Mouse (Mus musculus) embryonic facial prominence, embryonic 11.5 days (tissue): ENCODE data around the gene Ttyh1. TPM values are rescaled to one million over a fixed set of nuclear protein-coding genes. Genes with fewer than 3 reads are reported as not detected.

ENCODE experiments used
- ATAC-seq: fragments of 200-750 bp; cut with Nextera tagmentation; replicated peaks from 2 replicates; pipeline ENCODE4 v1.8.0; 2017; ENCODE audit warnings: low read depth; ENCODE audit not compliant: insufficient number of reproducible peaks, low FRiP score, low TSS enrichment
- DNase-seq: peaks from one replicate; pipeline ENCODE4 v3.0.0-alpha.2; 2015; ENCODE audit warnings: low spot score
- H3K27ac ChIP-seq: fragments of 300-500 bp; sonication (generic); replicated peaks from 2 replicates; pipeline ENCODE4 v1.5.1; 2014; ENCODE audit warnings: mild to moderate bottlenecking, low read depth, low read length, control low read depth
- H3K27me3 ChIP-seq: fragments of 300-500 bp; sonication (generic); 2 replicates; pipeline ENCODE4 v1.6.1; 2014; ENCODE audit warnings: mild to moderate bottlenecking, low read length, moderate library complexity, mixed read lengths; ENCODE audit not compliant: control insufficient read depth, insufficient read depth
- H3K36me3 ChIP-seq: fragments of 300-500 bp; sonication (generic); replicated peaks from 2 replicates; pipeline ENCODE4 v1.6.1; 2014; ENCODE audit warnings: low read depth, mild to moderate bottlenecking, low read length, moderate library complexity, mixed read lengths; ENCODE audit not compliant: control insufficient read depth, insufficient read depth
- H3K4me1 ChIP-seq: fragments of 300-500 bp; sonication (generic); 2 replicates; pipeline ENCODE4 v1.6.1; 2014; ENCODE audit warnings: low read length, mixed read lengths; ENCODE audit not compliant: control insufficient read depth, insufficient read depth
- H3K4me2 ChIP-seq: fragments of 300-500 bp; sonication (generic); 2 replicates; pipeline ENCODE4 v1.6.1; 2014; ENCODE audit warnings: low read depth, mild to moderate bottlenecking, control low read depth, low read length, moderate library complexity
- H3K4me3 ChIP-seq: fragments of 300-500 bp; sonication (generic); 2 replicates; pipeline ENCODE4 v1.5.1; 2014; ENCODE audit warnings: low read depth, low read length, control low read depth
- H3K9ac ChIP-seq: fragments of 300-500 bp; sonication (generic); replicated peaks from 2 replicates; pipeline ENCODE4 v1.6.1; 2014; ENCODE audit warnings: mild to moderate bottlenecking, control low read depth, low read length
- H3K9me3 ChIP-seq: fragments of 300-500 bp; sonication (generic); replicated peaks from 2 replicates; pipeline ENCODE4 v1.6.1; 2016; ENCODE audit warnings: mild to moderate bottlenecking, low read length, inconsistent platforms, mixed read lengths; ENCODE audit not compliant: control insufficient read depth
- WGBS: fragments of 180-500 bp; shearing (Covaris S2); extraction: QIAGEN DNeasy Blood & Tissue Kit; methylation state at CpG from one replicate; pipeline ENCODE4 v1.1.7; 2014; 5-methylcytosine and 5-hydroxymethylcytosine counted together
- polyA plus RNA-seq: library from polyadenylated mRNA; unstranded; fragments of >200 nt; fragmentation: Nextera tagmentation; extraction: Ambion mirVana; gene quantifications from 2 replicates; pipeline ENCODE4 v1.2.1, GENCODE M21; 2014

The Ttyh1 gene
- polyA plus RNA-seq, 1 experiment from 2014 or later, result 8.3 TPM

- no peak overlapping the region for H3K27ac ChIP-seq
- peak; percentile 79 for ATAC-seq
- H3K27me3 ChIP-seq, result peaks cover 3% of the 10 kb centered on the region
- peak; percentile 76 for DNase-seq
- H3K9me3 ChIP-seq, result no peaks in the 10 kb centered on the region
- H3K4me1 ChIP-seq, result 0 out of 2 replicates have a peak, but pooled peaks cover 4% of the 10 kb centered on the region
- WGBS, result 2% methylated on average over 10 of the region's 10 CpGs
- H3K9ac ChIP-seq, result no peak overlapping the region
- no peak overlapping the region for H3K4me3 ChIP-seq
- no peaks in the 10 kb centered on the region for H3K36me3 ChIP-seq
- peak overlapping the region; percentile 21 for H3K4me2 ChIP-seq
Measured at GRCm38 (mm10) chr7:4124315-4124759, 5.1 kb downstream of the Ttyh1 start.

DNA sequence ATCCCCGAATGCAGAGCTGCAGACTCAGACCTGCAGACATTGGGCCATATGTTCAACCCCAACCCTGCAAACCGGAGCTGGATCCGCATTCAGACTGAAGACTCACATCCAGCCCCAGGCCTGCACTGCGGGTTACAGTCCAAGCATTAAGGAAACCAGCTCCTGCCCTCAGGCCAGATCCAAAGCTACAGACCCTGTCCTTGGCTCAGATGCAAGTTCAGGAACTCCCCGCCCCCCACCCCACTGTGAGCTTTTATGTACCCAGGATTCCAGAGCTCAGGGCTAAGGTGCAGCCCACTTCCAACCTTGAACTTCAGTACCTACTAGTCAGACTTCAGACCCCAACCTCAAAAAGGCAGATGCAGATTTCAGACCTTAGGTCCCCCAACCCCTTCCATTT, 5.6 kb downstream of the Ttyh1 start:
- H3K4me3 ChIP-seq, result no peak overlapping the region
- H3K4me2 ChIP-seq, result peak overlapping the region; percentile 21
- H3K27ac ChIP-seq, result no peak overlapping the region
- no peaks in the 10 kb centered on the region for H3K9me3 ChIP-seq
- H3K36me3 ChIP-seq, result no peaks in the 10 kb centered on the region
- peak overlapping the region; percentile 6; the same call in 1 of the 2 replicates for H3K9ac ChIP-seq
- 11% methylated on average over 5 of the region's 5 CpGs for WGBS
- no peaks in the 10 kb centered on the region; the same call in 1 of the 2 replicates for H3K27me3 ChIP-seq
- H3K4me1 ChIP-seq, result 0 out of 2 replicates have a peak, but pooled peaks cover 4% of the 10 kb centered on the region
- DNase-seq (no peak), ATAC-seq (no peak)

DNA sequence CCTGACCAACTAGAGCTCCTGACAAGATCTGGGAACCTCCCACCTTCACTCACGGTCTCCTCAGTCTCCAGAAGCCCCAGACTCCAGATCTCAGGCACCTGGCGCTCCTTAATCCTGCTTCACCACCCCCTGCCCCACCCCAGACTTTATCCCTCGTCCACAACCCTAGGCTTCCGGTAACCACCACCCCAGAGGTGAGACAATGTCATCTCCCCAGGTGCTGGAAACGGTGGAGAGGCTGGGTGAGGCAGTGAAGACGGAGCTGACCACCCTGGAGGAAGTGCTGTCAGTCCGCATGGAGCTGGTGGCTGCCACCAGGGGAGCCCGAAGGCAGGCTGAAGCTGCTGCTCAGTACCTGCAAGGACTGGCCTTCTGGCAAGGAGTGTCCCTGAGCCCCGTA, 6.1 kb downstream of the Ttyh1 start:
- Histone ChIP-seq H3K9me3 (no peaks in the 10 kb centered on the region), H3K27me3 (no peaks in the 10 kb centered on the region; the same call in 1 of the 2 replicates), H3K4me3 (no peak overlapping the region), H3K4me1 (0 out of 2 replicates have a peak, but pooled peaks cover 4% of the 10 kb centered on the region), H3K36me3 (no peaks in the 10 kb centered on the region), H3K27ac (no peak overlapping the region), H3K9ac (no peak overlapping the region), H3K4me2 (no peak overlapping the region)
- no peak for ATAC-seq
- no peak for DNase-seq
- WGBS, result 18% methylated on average over 9 of the region's 9 CpGs

DNA sequence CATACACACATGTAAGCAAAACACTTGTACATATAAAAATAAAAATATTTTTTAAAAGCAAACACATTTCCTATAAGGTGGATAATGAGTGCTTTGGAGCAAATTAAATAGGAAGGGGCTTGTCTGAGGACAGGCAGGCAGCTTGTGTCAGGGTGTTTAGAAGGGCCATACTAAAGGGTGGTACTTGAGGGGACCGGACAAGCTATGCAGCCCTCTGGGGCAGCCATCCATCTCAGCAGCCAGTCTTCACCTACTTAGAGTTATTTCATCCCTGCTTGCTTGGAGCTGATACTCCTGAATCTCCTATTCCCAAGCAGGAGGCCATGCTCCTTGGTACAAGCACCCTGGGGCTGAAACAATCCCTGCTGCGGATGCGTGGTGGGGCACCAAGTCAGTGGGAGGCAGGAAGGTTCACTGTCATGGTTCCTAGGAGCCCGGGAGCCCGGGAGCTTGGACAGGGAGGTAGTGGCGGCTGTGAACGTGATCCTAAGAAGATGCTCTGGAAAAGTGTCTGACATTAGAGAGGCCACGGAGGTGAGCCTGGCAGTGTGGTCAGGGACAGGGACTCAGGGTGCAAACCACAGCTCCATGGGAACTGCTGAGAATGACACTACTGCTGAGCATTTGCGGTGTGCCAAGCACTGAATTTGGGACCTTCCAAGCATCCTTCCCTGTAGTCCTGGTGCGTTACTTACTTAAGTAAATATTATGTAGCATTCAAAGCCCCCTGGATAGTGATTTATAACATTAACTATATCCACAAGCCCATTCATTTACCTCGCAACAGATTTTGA, 8.0 kb downstream of the Ttyh1 start:
- H3K4me2 ChIP-seq, result no peak overlapping the region
- no peak for DNase-seq
- no peak overlapping the region for H3K9ac ChIP-seq
- 0 out of 2 replicates have a peak, but pooled peaks cover 4% of the 10 kb centered on the region for H3K4me1 ChIP-seq
- WGBS, result 87% methylated on average over 11 of the region's 11 CpGs
- H3K36me3 ChIP-seq, result no peaks in the 10 kb centered on the region
- H3K27me3 ChIP-seq, result no peaks in the 10 kb centered on the region
- H3K27ac ChIP-seq, result no peak overlapping the region
- no peak overlapping the region for H3K4me3 ChIP-seq
- ATAC-seq, result no peak
- H3K9me3 ChIP-seq, result no peaks in the 10 kb centered on the region

- no peak for ATAC-seq
- no peak for DNase-seq
Measured at GRCm38 (mm10) chr7:4127894-4128293, 8.7 kb downstream of the Ttyh1 start.

DNA sequence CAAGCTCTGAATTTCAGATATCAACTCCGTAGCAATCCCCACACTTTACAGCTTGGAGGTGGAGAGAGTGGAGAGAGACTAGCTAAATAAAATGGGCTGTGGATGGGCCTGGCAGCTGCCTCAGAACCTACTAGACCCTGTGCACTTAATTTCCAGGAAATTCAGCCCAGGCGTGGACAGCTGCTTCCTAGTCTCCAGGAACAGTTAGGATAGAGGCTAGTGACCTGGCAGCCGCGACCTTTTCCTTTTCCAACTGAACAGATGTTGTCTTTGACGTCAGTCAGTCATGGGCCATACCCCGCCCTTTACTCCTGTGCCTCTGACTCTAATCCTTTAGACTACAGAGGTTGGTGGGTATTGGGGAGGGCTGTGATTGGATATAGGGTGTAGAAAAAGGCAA, 9.7 kb downstream of the Ttyh1 start:
- Histone ChIP-seq H3K27ac (no peak overlapping the region), H3K27me3 (no peaks in the 10 kb centered on the region), H3K9me3 (no peaks in the 10 kb centered on the region), H3K4me2 (no peak overlapping the region), H3K4me3 (no peak overlapping the region), H3K9ac (no peak overlapping the region), H3K36me3 (no peaks in the 10 kb centered on the region), H3K4me1 (0 out of 2 replicates have a peak, but pooled peaks cover 4% of the 10 kb centered on the region)
- no peak for DNase-seq
- ATAC-seq, result no peak
- 59% methylated on average over 6 of the region's 6 CpGs for WGBS

More at GRCm38 (mm10) chr7:4127894-4128293, 8.7 kb downstream of the Ttyh1 start:
- Histone ChIP-seq H3K4me3 (no peak overlapping the region), H3K4me1 (0 out of 2 replicates have a peak, but pooled peaks cover 4% of the 10 kb centered on the region), H3K4me2 (no peak overlapping the region), H3K36me3 (no peaks in the 10 kb centered on the region), H3K27me3 (no peaks in the 10 kb centered on the region), H3K9ac (0 out of 2 replicates have a peak overlapping the region, but pooled peaks have one; percentile 13), H3K9me3 (no peaks in the 10 kb centered on the region), H3K27ac (no peak overlapping the region)
- 86% methylated on average over 4 of the region's 4 CpGs for WGBS

GRCm38 (mm10) chr7:4130686-4131452, 11.7 kb downstream of the Ttyh1 start:
- ATAC-seq (peak; percentile 69), DNase-seq (peak; percentile 88)
- WGBS, result 47% methylated on average over 13 of the region's 13 CpGs
- no peaks in the 10 kb centered on the region for H3K36me3 ChIP-seq
- H3K4me2 ChIP-seq, result no peak overlapping the region
- no peak overlapping the region; the same call in 1 of the 2 replicates for H3K27ac ChIP-seq
- H3K4me3 ChIP-seq, result no peak overlapping the region
- H3K27me3 ChIP-seq, result no peaks in the 10 kb centered on the region
- H3K9me3 ChIP-seq, result no peaks in the 10 kb centered on the region
- no peaks in the 10 kb centered on the region for H3K4me1 ChIP-seq
- no peak overlapping the region; the same call in 1 of the 2 replicates for H3K9ac ChIP-seq
